Mouse (Mus musculus): ENCODE measurements around the gene Efna4.

GRCm38 (mm10) chr3:89336529-89336928 is 1.3 kb downstream of the Efna4 start:
- no peak for TF ChIP-seq CTCF (IDR thresholded peaks at IDR 0.05; ENCODE audit: low read depth, low read length)
- TF ChIP-seq POLR2A (IDR thresholded peaks at IDR 0.05; ENCODE audit: borderline replicate concordance, low read depth, low read length): no peak
